Mouse (Mus musculus) heart, embryonic 12.5 days (tissue): ENCODE results near the gene Ssrp1. TPM values are rescaled to one million over a fixed set of nuclear protein-coding genes. Genes with fewer than 3 reads are reported as not detected.

Source experiments
- ATAC-seq: fragments of 200-750 bp; cut with Nextera tagmentation; 2 replicates; pipeline ENCODE4 v1.8.0; 2017; ENCODE audit warnings: moderate TSS enrichment, moderate library complexity; ENCODE audit not compliant: insufficient number of reproducible peaks, low FRiP score
- H3K27ac ChIP-seq: fragments of 300-500 bp; sonication (generic); 2 replicates; pipeline ENCODE4 v1.5.1; 2016; ENCODE audit warnings: mild to moderate bottlenecking, moderate library complexity; ENCODE audit not compliant: poor library complexity, severe bottlenecking
- H3K27me3 ChIP-seq: fragments of 300-500 bp; sonication (generic); replicated peaks from 2 replicates; pipeline ENCODE4 v1.6.1; 2016; ENCODE audit warnings: mild to moderate bottlenecking, moderate library complexity
- H3K36me3 ChIP-seq: fragments of 300-500 bp; sonication (generic); 2 replicates; pipeline ENCODE4 v1.6.1; 2016; ENCODE audit warnings: mild to moderate bottlenecking, moderate library complexity
- H3K4me1 ChIP-seq: fragments of 300-500 bp; sonication (generic); replicated peaks from 2 replicates; pipeline ENCODE4 v1.6.1; 2016; ENCODE audit warnings: mild to moderate bottlenecking
- H3K4me2 ChIP-seq: fragments of 300-500 bp; sonication (generic); 2 replicates; pipeline ENCODE4 v1.6.1; 2016; ENCODE audit warnings: mild to moderate bottlenecking, moderate library complexity
- H3K4me3 ChIP-seq: fragments of 300-500 bp; sonication (generic); 2 replicates; pipeline ENCODE4 v1.5.1; 2016; ENCODE audit warnings: mild to moderate bottlenecking
- H3K9ac ChIP-seq: fragments of 300-500 bp; sonication (generic); 2 replicates; pipeline ENCODE4 v1.6.1; 2016; ENCODE audit warnings: mild to moderate bottlenecking, moderate library complexity
- H3K9me3 ChIP-seq: fragments of 300-500 bp; sonication (generic); replicated peaks from 2 replicates; pipeline ENCODE4 v1.6.1; 2016; ENCODE audit warnings: mild to moderate bottlenecking, moderate library complexity
- WGBS: fragments of 180-500 bp; shearing (Covaris S2); methylation state at CpG from one replicate; pipeline ENCODE4 v1.1.7; 2016; 5-methylcytosine and 5-hydroxymethylcytosine counted together
- polyA plus RNA-seq: library from polyadenylated mRNA; unstranded; fragments of >200 nt; fragmentation: Nextera tagmentation; extraction: Ambion mirVana; gene quantifications from 2 replicates; pipeline ENCODE4 v1.2.1, GENCODE M21; 2016

Gene Ssrp1
- polyA plus RNA-seq, 1 experiment from 2014 or later, result 151 TPM

GRCm38 (mm10) chr2:85011906-85012604 is 25.0 kb upstream of the Ssrp1 start:
- peak; percentile 88 for ATAC-seq
- Histone ChIP-seq H3K4me1 (peaks cover 53% of the 10 kb centered on the region), H3K9ac (no peak overlapping the region), H3K4me2 (peak overlapping the region; percentile 3; the same call in 1 of the 2 replicates), H3K27ac (peak overlapping the region; percentile 30), H3K4me3 (no peak overlapping the region), H3K9me3 (no peaks in the 10 kb centered on the region), H3K27me3 (no peaks in the 10 kb centered on the region), H3K36me3 (no peaks in the 10 kb centered on the region)
- 29% methylated on average over 9 of the region's 9 CpGs for WGBS

- H3K4me1 ChIP-seq, result peaks cover 48% of the 10 kb centered on the region
- peak overlapping the region; percentile 29 for H3K27ac ChIP-seq
- ATAC-seq, result peak; percentile 60
These were observed 24.4 kb upstream of the Ssrp1 start for GRCm38 (mm10) chr2:85012679-85013078.

GRCm38 (mm10) chr2:85013826-85014587 is 23.0 kb upstream of the Ssrp1 start:
- 81% methylated on average over 5 of the region's 5 CpGs for WGBS
- Histone ChIP-seq H3K27me3 (no peaks in the 10 kb centered on the region), H3K4me3 (no peak overlapping the region), H3K4me2 (no peak overlapping the region), H3K27ac (no peak overlapping the region), H3K36me3 (no peaks in the 10 kb centered on the region), H3K9ac (no peak overlapping the region), H3K4me1 (peaks cover 48% of the 10 kb centered on the region), H3K9me3 (no peaks in the 10 kb centered on the region)
- no peak for ATAC-seq

More at GRCm38 (mm10) chr2:85012679-85013078, 24.4 kb upstream of the Ssrp1 start:
- Histone ChIP-seq H3K4me2 (peak overlapping the region; percentile 3; the same call in 1 of the 2 replicates), H3K9ac (no peak overlapping the region), H3K36me3 (no peaks in the 10 kb centered on the region), H3K4me3 (no peak overlapping the region), H3K27me3 (no peaks in the 10 kb centered on the region), H3K9me3 (no peaks in the 10 kb centered on the region)
- 51% methylated on average over 14 of the region's 14 CpGs for WGBS

GRCm38 (mm10) chr2:85014588-85014982 is 22.4 kb upstream of the Ssrp1 start:
- Histone ChIP-seq H3K4me2 (no peak overlapping the region), H3K4me3 (no peak overlapping the region), H3K27ac (no peak overlapping the region), H3K9ac (no peak overlapping the region), H3K27me3 (no peaks in the 10 kb centered on the region), H3K9me3 (no peaks in the 10 kb centered on the region), H3K4me1 (peaks cover 45% of the 10 kb centered on the region), H3K36me3 (no peaks in the 10 kb centered on the region)
- WGBS, result 45% methylated on average over 3 of the region's 3 CpGs
- no peak for ATAC-seq

- Histone ChIP-seq H3K27ac (no peak overlapping the region), H3K27me3 (peaks cover 18% of the 10 kb centered on the region), H3K36me3 (no peaks in the 10 kb centered on the region), H3K4me3 (no peak overlapping the region), H3K9me3 (no peaks in the 10 kb centered on the region), H3K4me1 (no peaks in the 10 kb centered on the region), H3K4me2 (no peak overlapping the region), H3K9ac (no peak overlapping the region)
- no peak for ATAC-seq
- 20% methylated on average over 4 of the region's 4 CpGs for WGBS
These were observed 15.0 kb upstream of the Ssrp1 start for GRCm38 (mm10) chr2:85022043-85022442.

GRCm38 (mm10) chr2:85026178-85026577 is 10.9 kb upstream of the Ssrp1 start:
- Histone ChIP-seq H3K27me3 (peaks cover 18% of the 10 kb centered on the region), H3K4me1 (no peaks in the 10 kb centered on the region), H3K9me3 (no peaks in the 10 kb centered on the region), H3K4me2 (no peak overlapping the region), H3K27ac (no peak overlapping the region), H3K4me3 (no peak overlapping the region), H3K9ac (no peak overlapping the region), H3K36me3 (no peaks in the 10 kb centered on the region)
- ATAC-seq, result no peak
- WGBS, result 73% methylated on average over 3 of the region's 3 CpGs

- Histone ChIP-seq H3K27me3 (peaks cover 14% of the 10 kb centered on the region), H3K27ac (no peak overlapping the region), H3K4me1 (no peaks in the 10 kb centered on the region), H3K9me3 (no peaks in the 10 kb centered on the region), H3K4me2 (no peak overlapping the region), H3K4me3 (no peak overlapping the region), H3K36me3 (no peaks in the 10 kb centered on the region), H3K9ac (no peak overlapping the region)
- 56% methylated on average over 5 of the region's 5 CpGs for WGBS
- ATAC-seq, result no peak
These were observed 9.8 kb upstream of the Ssrp1 start for GRCm38 (mm10) chr2:85027281-85027680.

- no peak overlapping the region for H3K4me2 ChIP-seq
- WGBS, result 69% methylated on average over 6 of the region's 6 CpGs
- H3K4me1 ChIP-seq, result no peaks in the 10 kb centered on the region
- no peak for ATAC-seq
- H3K4me3 ChIP-seq, result no peak overlapping the region
- no peak overlapping the region for H3K9ac ChIP-seq
- no peak overlapping the region for H3K27ac ChIP-seq
- H3K36me3 ChIP-seq, result no peaks in the 10 kb centered on the region
- no peaks in the 10 kb centered on the region for H3K27me3 ChIP-seq
- H3K9me3 ChIP-seq, result no peaks in the 10 kb centered on the region
These were observed 7.1 kb upstream of the Ssrp1 start for GRCm38 (mm10) chr2:85029897-85030296.

GRCm38 (mm10) chr2:85030989-85031388 is 6.0 kb upstream of the Ssrp1 start:
- H3K4me1 ChIP-seq, result no peaks in the 10 kb centered on the region

GRCm38 (mm10) chr2:85033121-85033520 is 3.9 kb upstream of the Ssrp1 start:
- no peak overlapping the region for H3K4me3 ChIP-seq

More at GRCm38 (mm10) chr2:85030989-85031388, 6.0 kb upstream of the Ssrp1 start:
- Histone ChIP-seq H3K9me3 (no peaks in the 10 kb centered on the region), H3K27me3 (no peaks in the 10 kb centered on the region), H3K36me3 (no peaks in the 10 kb centered on the region), H3K9ac (no peak overlapping the region), H3K4me3 (no peak overlapping the region), H3K27ac (no peak overlapping the region), H3K4me2 (no peak overlapping the region)
- WGBS, result 52% methylated on average over 6 of the region's 6 CpGs
- no peak for ATAC-seq

GRCm38 (mm10) chr2:85034169-85034568 is 2.9 kb upstream of the Ssrp1 start:
- Histone ChIP-seq H3K4me3 (no peak overlapping the region), H3K36me3 (peaks cover under 1% of the 10 kb centered on the region), H3K27me3 (no peaks in the 10 kb centered on the region), H3K9me3 (no peaks in the 10 kb centered on the region), H3K9ac (no peak overlapping the region), H3K4me1 (peaks cover 15% of the 10 kb centered on the region), H3K4me2 (no peak overlapping the region), H3K27ac (no peak overlapping the region)
- 76% methylated on average over 7 of the region's 7 CpGs for WGBS
- no peak for ATAC-seq

More at GRCm38 (mm10) chr2:85033121-85033520, 3.9 kb upstream of the Ssrp1 start:
- Histone ChIP-seq H3K27ac (no peak overlapping the region), H3K27me3 (no peaks in the 10 kb centered on the region), H3K9me3 (no peaks in the 10 kb centered on the region), H3K9ac (no peak overlapping the region), H3K4me2 (no peak overlapping the region), H3K36me3 (no peaks in the 10 kb centered on the region), H3K4me1 (peaks cover 10% of the 10 kb centered on the region)
- 74% methylated on average over 2 of the region's 2 CpGs for WGBS
- ATAC-seq, result no peak
